ENCODE assay signal across 8 mouse cellular contexts in genomic region chr4:126532827-126533728, GRCm38 (mm10). TPM values are rescaled to one million over a fixed set of nuclear protein-coding genes. Genes with fewer than 3 reads are reported as not detected.
DNase-seq lines count a peak whose midpoint lies in the region; ATAC-seq and TF ChIP-seq lines count a peak whose summit lies in the region.

Ago4 (minus strand) TSS chr4:126533472.

- no peak for TF ChIP-seq CTCF in lung, embryonic 14.5 days (IDR thresholded peaks at IDR 0.05; ENCODE audit: low read depth)

- H3K4me3 ChIP-seq in forebrain, embryonic 15.5 days, result peak within 1 kb of the TSS; percentile 89
- peak within 1 kb of the TSS; percentile 93 for H3K4me3 ChIP-seq in lung, embryonic 14.5 days (ENCODE audit: low read depth, low read length)

- WGBS in forebrain, embryonic 15.5 days, result under 1% methylated on average over 104 of the region's 120 CpGs
- under 1% methylated on average over 104 of the region's 120 CpGs for WGBS in lung, embryonic 14.5 days

- peaks cover 20% of the 10 kb centered on the region for H3K4me1 ChIP-seq in forebrain, embryonic 15.5 days
- H3K4me1 ChIP-seq in lung, embryonic 14.5 days (ENCODE audit: insufficient read depth), result no peaks in the 10 kb centered on the region; the same call in 1 of the 2 replicates

- peak within 1 kb of the TSS; percentile 78 for H3K27ac ChIP-seq in forebrain, embryonic 15.5 days (replicated peaks)
- H3K27ac ChIP-seq in lung, embryonic 14.5 days (ENCODE audit: low read depth), result no peak within 1 kb of the TSS; the same call in 1 of the 2 replicates

- no peaks in the 10 kb centered on the region for H3K36me3 ChIP-seq in forebrain, embryonic 15.5 days
- H3K36me3 ChIP-seq in lung, embryonic 14.5 days (ENCODE audit: insufficient read depth), result no peaks in the 10 kb centered on the region

- H3K9ac ChIP-seq in forebrain, embryonic 15.5 days (replicated peaks), result peak within 1 kb of the TSS; percentile 92
- peak within 1 kb of the TSS; percentile 79 for H3K9ac ChIP-seq in lung, embryonic 14.5 days

- DNase-seq in NIH3T3 (ENCODE audit: low read depth), result peak; percentile 80
- DNase-seq in cerebellum, adult 18-20 months, result peak; percentile 63 to 76
- peak; percentile 68 to 78 for DNase-seq in heart, postnatal 14 days
- DNase-seq in kidney, postnatal 4 days, result peak; percentile 78 to 86
- peak; percentile 86 for DNase-seq in lung, embryonic 14.5 days
- peak; percentile 37 for DNase-seq in urinary bladder, postnatal 25 days (ENCODE audit: low spot score)

- no peaks in the 10 kb centered on the region for H3K27me3 ChIP-seq in forebrain, embryonic 15.5 days
- no peaks in the 10 kb centered on the region for H3K27me3 ChIP-seq in lung, embryonic 14.5 days (ENCODE audit: insufficient read depth, low read length)

- peak; percentile 92 for ATAC-seq in forebrain, embryonic 15.5 days (replicated peaks)
- peak; percentile 90 for ATAC-seq in lung, embryonic 14.5 days (ENCODE audit: insufficient read depth)
- no peak for ATAC-seq in neutrophil, adult 5-6 weeks (ENCODE audit: extremely low read depth, insufficient number of reproducible peaks, low FRiP score, poor library complexity, severe bottlenecking)

- peak within 1 kb of the TSS; percentile 88 for H3K4me2 ChIP-seq in forebrain, embryonic 15.5 days (replicated peaks)
- peak within 1 kb of the TSS; percentile 94 for H3K4me2 ChIP-seq in lung, embryonic 14.5 days

- no peaks in the 10 kb centered on the region for H3K9me3 ChIP-seq in forebrain, embryonic 15.5 days
- no peaks in the 10 kb centered on the region for H3K9me3 ChIP-seq in lung, embryonic 14.5 days (ENCODE audit: low read depth, low read length)

- intact Hi-C loops in heart, postnatal 14 days (cut with DNase I), result no loop called here

RNA-seq across cellular contexts. Expression of gene Ago4, which starts in this region (rescaled TPM):
- polyA plus RNA-seq in forebrain, embryonic 15.5 days (2015; fragmentation: Nextera tagmentation; extraction: Ambion mirVana), result 8.6 and 10.2 TPM in 2 replicates
- 1 to 10 TPM; 5.4 to 5.5 TPM for total RNA-seq in heart, postnatal 14 days (2021)
- polyA plus RNA-seq in lung, embryonic 14.5 days (2014; fragmentation: Nextera tagmentation; extraction: Ambion mirVana), result 2.9 and 3.5 TPM in 2 replicates
- 18.7 and 22.1 TPM in 2 replicates for total RNA-seq in neutrophil, adult 5-6 weeks (2017)
